Mouse (Mus musculus): ENCODE measurements at regions not wholly inside any gene's neighbourhood (a gene's known extent, or its start where the extent isn't known, plus 50 kb on each side); places are given as distances from the start of the nearest gene placed in this dataset.

DNA sequence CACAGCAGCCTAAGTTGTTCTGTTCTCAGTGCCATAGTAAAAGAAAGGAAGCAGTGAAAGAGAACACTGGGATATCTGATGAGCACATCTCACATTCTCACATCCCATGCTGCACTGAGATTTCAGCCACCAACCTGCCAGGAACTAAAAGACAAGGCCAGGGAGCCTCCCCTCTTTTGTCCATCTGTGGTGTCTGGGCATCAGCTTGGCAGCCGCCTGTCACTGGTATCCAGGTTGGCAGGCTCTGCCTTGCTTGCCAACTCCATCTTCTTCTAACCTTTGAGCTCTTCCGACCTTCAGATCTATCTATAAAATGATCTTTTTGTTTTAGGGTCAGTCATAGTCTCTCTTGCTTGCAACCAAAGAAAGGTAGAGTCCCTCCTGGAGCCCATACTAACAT is 228.5 kb upstream of the Mgmt start:
- ATAC-seq (replicated peaks; ENCODE audit: low FRiP score, low TSS enrichment, poor library complexity, severe bottlenecking): no peak

DNA sequence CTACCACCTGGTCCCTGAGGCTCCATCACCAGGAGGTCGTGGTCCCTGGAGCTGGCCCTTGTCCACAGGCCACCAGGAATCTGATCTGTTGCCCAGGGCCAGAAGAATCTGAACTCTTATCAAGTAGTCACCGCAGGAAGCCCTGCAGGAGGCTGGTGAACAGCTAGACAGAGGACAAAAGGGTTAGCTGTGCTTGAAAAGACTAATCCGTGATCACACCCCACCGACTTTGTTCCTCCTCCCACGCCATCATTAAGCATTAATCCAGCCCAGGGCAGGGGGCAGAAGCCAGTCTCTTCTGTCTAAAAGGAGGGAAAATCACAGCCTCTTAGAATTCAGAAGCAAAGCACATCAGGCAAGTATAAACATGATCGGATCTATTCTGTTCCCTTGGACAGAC is 227.7 kb upstream of the Mgmt start:
- no peak for ATAC-seq (replicated peaks; ENCODE audit: low FRiP score, low TSS enrichment, poor library complexity, severe bottlenecking)

DNA sequence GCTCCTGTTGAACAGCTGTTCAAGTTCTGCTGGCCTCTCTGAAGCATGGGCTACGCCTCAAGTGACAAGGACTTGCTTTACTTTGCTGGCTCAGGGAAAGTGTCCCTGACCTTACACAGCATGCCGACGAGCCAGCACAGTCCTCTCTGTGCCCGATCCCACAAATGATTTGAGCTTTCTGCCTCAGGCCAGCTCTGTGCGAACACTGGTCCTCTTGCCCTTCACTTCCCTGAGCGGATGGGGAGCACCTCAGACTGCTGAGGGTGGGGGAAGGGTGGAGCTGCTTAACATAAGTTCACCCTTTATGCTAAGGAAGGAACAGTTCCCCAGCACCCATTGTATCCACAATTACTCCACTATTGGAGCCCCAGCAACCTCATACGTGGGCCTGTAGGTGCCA is 223.7 kb upstream of the Mgmt start:
- ATAC-seq (replicated peaks; ENCODE audit: low FRiP score, low TSS enrichment, poor library complexity, severe bottlenecking): no peak

DNA sequence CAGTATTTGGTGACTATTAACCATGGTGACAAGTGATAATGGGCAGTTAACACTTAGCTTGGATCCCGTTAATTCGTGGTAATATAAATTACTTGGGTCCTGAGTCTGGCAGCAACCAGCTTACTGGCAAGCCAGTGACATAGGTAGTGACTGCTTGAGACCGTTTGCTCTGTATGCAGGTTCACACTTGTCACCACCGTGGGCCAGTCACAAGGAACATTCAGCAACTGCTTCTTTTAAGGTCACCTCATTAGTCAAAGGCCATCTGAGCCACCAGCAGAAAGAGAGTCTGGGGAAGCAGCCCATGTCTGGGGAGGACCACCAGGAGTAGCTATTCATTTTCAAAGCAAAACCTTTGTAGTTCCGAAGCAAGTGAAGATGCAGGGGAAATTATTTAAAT is 220.3 kb upstream of the Mgmt start:
- no peak for ATAC-seq (replicated peaks; ENCODE audit: low FRiP score, low TSS enrichment, poor library complexity, severe bottlenecking)

DNA sequence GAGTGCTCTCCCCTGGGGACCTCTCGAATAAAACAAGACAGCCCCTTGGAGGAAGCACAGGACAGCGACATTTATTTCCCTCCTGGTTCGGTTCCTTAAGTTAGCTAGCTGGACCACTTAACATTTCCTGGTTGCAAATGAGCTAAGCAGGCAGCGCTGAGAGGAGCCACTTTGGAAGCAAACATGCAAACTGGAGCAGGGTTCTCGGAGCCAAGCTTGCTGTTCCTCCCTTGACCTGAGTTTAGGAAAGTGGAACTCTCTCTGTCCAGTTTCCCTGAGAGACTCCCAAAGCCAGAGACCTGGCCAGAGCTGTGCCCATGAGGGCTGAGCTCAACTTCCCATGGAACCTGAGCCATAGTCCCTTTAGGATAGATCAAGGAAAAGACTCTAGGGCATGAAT is 219.4 kb upstream of the Mgmt start:
- ATAC-seq (replicated peaks; ENCODE audit: low FRiP score, low TSS enrichment, poor library complexity, severe bottlenecking): no peak

DNA sequence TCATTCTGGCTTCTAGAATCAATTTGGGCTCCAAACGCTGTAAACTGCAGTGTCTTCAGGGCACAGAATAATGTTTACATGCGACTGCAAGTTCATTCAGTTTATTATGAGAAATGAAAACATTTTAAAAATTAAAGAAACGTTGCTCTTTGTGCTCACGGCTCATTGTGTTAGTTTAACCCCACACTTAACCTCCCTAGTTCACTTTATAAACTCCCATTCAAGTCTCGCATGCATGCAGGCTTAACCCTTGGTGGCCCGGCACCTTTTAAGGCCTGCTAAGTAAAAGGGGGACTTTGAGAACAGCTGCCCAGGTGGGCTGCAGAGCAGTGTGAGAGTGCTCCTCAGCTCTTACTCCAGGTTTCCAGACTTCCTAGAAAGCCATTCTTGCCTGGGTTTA is 218.3 kb upstream of the Mgmt start:
- ATAC-seq (replicated peaks; ENCODE audit: low FRiP score, low TSS enrichment, poor library complexity, severe bottlenecking): no peak

DNA sequence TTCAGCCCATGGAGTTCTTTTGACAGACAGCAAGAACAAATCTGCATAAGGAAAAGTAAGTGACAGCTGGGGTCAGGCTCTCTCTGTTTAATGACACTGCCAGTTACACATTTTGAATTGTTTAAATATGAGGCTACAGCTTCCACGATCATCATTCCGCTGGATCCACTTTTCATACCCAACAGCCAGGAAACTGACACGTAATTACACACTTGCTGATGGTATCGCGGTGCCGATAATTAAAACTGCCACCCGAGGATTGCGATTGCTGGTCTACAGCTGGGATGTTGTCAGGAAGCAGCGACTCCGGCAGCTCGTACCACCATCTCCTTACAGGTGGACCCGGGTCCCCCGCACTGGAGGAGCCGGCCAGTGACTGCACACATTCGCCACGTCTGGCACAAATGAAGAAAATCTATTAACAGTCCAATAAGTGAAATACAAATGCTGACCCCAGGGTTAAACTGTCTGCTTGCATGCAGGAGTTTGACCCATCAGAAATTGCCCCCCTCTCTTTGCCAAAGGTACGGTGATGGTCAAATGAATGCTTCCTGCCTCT is 217.3 kb upstream of the Mgmt start:
- ATAC-seq (replicated peaks; ENCODE audit: low FRiP score, low TSS enrichment, poor library complexity, severe bottlenecking): no peak

DNA sequence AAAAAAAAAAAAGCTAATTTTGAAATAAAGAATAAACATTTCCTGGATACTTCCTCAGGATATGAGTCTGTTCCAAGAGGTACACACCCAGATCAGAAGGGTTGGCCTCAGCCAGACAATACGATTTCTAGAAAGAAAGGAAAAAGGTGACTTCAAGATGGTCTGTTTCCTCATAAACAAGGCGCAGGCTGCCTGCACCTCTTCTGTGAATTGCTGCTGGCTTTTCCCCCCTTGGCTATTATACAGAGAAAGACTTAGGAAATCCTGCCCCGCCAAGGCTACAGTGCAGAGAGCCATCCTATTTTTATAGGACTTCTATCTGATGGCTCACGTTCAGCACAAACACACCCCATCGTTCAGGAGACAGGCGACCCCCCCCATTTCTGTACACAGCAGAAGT is 204.8 kb upstream of the Mgmt start:
- ATAC-seq (replicated peaks; ENCODE audit: low FRiP score, low TSS enrichment, poor library complexity, severe bottlenecking): no peak

DNA sequence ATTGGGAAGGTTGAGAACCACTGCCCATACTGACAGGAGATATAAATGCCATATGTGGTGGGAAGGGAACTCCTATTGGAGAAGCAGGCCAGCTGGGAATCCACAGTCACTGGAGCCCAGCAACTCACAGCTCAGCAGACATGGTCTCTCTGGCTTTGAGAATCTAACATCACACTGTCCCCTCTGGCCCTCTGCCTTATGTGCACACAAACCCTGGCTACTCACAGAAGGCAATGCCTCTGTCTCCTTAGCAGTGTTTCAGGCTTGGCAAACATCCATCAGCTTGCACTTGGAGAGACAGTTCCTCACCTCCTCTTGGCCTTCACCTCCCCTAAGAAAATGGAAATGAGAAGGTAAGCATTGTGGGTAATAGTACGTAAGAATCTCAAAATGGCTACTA is 188.2 kb upstream of the Mgmt start:
- ATAC-seq (replicated peaks; ENCODE audit: low FRiP score, low TSS enrichment, poor library complexity, severe bottlenecking): no peak

DNA sequence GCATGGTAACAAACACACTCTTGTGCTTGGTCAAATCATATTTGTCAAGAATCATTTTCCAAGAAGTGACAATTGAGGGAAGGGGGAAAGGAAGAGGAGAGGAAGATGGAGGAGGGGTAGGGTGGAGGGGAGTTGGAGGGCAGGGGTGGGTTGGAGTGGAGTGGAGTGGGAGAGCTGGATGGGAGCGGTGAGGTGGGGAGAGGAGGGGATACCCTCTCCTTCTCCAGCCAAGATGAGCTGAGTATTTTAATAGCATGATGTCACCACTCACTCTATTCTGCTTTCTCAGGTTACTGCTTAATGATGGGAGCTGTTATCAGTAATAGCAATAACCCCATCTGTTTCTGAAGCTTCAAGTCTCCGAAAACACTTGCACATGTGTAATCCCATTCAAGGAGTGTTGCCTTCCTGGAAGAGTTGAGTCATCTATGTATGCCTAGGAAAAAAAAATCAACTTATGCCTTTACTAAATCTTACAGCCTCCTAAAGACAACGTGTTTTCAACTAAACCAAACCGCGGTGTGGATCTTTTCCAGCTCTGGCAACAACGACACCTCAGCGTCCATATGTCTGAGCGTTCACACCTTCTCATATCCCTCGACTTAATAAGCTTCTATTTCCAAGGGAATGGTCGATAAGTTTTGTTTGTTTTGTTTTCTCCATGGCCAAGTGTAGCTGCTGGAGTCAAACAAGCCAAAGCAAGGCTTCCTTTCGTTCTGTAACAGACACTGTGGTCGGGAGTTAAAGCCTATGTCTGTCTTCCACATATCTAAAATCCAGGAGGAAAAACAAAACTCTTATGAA is 187.0 kb upstream of the Mgmt start:
- ATAC-seq (replicated peaks; ENCODE audit: low FRiP score, low TSS enrichment, poor library complexity, severe bottlenecking): no peak

DNA sequence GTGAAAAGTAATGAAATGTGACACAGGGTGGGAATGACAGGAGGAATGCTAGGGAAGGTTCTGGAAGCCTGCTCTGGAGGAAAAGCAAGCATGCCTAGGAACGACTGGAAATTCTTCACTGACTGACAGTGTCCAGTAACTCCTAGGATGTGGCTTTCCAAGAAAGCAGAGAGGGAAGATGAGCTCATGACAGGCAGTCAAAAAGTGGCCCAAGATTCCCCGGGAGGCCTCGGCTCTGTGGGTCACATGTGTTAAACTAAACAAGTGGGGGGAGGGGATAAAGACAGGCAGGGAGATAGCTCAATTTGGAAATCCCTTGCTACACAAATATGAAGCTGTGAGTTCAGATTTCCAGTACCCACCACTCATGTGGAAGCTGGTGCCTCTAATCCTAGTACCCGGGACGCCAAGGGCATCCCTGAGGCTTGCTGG is 186.4 kb upstream of the Mgmt start:
- ATAC-seq (replicated peaks; ENCODE audit: low FRiP score, low TSS enrichment, poor library complexity, severe bottlenecking): no peak

DNA sequence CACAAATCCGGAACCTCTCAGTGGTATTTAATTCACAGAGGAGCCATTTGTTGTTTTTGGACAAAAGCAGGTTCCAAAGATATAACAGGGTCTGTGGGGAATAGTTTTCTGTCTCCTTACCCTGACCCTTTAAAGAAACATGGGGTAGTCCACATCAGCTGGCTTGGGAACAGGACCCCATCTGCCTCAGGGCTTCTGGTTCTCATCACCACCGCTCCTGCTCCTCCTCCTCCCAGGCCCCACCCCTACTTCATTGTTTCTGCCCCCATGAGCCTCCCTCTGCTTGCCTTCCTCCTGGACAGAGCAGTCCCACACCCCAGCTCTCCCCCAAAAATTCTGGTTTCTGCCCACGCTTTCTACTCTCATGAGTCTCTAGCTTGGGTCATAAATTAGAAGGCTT is 183.8 kb upstream of the Mgmt start:
- no peak for ATAC-seq (replicated peaks; ENCODE audit: low FRiP score, low TSS enrichment, poor library complexity, severe bottlenecking)

DNA sequence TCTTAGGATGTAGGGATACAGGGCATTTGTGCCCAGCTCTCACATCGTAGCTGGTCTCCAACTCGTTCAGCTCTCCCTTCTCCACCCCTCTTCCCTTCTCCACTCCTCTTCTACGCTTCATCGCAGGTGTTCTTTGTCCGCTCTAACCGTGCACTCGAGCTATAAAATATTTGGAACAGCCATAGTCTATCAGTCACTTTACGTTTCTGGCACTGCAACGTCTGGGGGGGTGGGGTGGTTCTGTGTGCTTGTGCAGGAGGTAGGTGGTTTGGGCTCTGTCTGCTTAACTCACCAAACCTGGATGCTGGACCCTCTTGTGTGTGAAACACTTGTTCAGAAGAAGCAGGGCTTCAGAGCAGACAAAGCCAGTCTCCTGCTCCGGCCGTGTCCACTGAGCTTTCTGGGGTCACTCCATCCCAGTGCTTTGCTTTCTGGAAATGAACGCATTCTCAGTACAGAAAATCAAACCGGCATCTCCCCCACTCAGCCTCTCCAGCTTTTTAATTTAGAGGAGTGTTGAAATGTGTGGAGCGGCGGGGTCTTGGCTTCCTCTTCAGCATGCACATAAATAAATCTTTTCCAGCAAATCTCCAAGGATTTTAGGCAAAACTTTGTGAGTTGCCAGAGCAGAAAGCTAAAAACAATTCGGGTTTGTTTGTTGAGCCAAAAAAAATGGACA is 181.3 kb upstream of the Mgmt start:
- ATAC-seq (replicated peaks; ENCODE audit: low FRiP score, low TSS enrichment, poor library complexity, severe bottlenecking): no peak

DNA sequence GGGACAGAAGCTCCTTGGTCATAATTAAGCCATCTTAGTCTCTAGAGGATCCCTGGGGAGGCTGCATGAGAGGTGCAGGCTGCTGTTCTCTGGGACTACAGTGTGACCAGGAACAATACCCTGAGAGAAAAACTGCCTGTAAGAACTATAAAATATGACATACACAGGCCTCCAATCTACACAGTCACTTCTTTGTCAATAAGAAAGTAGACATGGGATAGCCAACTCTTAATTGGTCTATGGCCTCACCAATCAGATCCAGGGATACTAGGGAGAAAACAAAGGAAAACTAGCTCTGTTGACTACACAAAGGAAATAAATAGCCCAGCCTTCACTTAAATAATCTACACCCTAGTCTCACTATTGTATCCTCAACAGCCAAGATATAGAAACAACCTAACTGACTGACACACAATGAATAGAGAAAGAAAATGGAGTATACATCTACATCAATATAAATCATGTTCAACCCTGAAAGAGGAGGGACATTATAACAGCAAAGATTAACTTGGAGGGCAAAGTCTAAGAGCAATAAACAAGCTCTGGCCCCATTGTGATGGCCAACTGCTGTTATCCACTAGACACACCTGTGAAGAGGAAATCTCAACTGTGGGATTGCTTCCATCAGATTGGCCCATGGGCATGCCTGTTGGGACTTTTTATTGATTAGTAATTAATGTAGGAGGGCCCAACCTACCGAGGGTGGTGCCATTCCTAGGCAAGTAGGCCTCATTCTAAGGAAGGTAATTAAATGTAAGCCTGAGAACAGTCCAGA is 166.6 kb upstream of the Mgmt start:
- no peak for ATAC-seq (replicated peaks; ENCODE audit: low FRiP score, low TSS enrichment, poor library complexity, severe bottlenecking)

DNA sequence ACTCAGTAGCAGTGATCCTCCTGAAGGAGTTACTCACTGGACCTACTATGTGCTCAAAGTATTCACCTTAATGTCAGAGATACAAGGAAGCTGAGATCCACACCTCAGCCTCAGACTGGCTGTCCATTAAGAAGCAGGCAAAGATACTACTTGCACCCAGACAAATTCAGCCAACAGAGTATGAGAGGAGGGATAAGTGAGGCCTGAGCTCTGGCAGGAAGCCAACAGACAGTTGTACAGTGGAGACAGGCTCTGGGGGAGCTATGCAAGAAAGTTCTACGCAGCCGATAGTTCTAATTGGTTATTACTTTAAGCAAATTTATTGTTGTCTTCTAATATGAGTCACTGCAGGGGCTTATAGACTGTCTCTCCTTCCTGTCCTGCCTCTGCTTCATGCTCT is 152.2 kb upstream of the Mgmt start:
- no peak for ATAC-seq (replicated peaks; ENCODE audit: low FRiP score, low TSS enrichment, poor library complexity, severe bottlenecking)

DNA sequence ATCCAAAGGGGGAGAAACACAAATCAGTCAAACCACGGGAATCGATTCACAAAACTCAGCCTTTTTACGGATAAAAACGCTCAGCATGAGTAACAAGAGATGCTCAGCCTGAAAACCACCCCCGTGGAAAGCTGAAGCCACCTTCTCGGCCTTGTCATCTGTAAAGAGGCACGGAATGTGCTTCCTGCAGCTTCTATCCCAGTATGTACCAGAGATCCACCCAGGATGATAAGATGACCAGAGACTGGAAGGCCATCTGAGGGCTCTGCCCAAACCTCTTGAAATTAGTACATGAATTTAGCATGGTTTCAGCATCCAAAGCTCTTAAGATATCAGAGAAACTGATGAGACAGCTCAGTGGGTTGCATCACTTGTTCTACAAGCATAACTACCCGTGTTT is 149.0 kb upstream of the Mgmt start:
- no peak for ATAC-seq (replicated peaks; ENCODE audit: low FRiP score, low TSS enrichment, poor library complexity, severe bottlenecking)

DNA sequence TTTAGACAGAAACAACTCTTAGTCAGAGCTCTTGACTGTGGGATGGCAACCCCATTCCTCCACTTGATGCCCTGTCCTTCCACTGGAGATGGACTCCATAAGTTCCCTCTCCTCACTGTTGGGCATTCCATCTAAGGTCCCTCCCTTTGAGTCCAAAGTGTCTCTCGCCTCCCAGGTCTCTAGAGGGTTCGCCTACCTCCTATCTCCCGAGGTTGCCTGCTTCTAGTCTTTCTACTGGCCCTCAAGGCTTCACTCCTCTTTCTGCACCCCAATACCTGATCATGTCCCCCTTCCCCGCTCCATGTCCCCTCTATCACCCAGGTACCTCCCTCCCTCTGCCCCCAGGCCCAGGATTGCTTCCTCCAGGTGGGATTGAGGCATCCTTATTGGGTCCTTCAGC is 142.9 kb upstream of the Mgmt start:
- ATAC-seq (replicated peaks; ENCODE audit: low FRiP score, low TSS enrichment, poor library complexity, severe bottlenecking): no peak

DNA sequence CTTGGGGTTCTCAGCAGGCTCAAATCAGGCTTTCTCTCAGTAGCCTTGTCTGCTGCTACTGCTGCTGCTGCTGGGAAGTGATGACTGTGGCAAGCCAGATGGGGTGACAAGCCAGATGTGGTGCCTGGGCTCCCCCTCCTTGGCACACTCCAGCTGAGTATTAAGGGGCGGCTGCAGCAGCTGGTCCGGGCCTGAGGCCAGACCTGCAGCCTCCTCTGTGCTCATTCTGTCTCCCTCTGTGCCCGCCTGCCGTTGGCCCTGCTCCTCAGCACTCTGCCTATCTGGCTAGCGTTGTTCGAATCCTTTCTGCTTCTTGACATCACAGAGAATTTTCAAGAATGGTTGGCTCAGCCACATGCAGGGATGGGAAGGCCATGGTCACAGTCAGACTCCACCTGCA is 139.6 kb upstream of the Mgmt start:
- no peak for ATAC-seq (replicated peaks; ENCODE audit: low FRiP score, low TSS enrichment, poor library complexity, severe bottlenecking)

DNA sequence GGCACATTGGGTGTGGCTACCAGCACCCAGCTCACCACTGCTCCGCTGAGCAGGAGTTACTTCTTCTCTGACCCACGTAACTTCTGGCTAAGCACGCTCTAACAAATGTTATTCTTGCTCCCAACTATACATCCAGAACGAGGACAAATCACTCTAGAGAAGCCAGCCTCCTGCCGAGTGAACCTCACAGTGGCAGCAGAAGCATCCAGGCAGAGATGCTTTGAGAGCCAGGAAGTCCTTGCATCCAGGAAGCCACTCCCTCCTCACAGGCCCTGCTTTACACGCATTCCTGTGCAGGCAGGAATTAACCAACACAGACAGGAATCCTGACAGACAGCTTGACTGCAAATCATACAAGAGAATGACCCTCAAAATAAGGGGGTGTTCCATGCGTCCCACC is 129.4 kb upstream of the Mgmt start:
- no peak for ATAC-seq (replicated peaks; ENCODE audit: low FRiP score, low TSS enrichment, poor library complexity, severe bottlenecking)

DNA sequence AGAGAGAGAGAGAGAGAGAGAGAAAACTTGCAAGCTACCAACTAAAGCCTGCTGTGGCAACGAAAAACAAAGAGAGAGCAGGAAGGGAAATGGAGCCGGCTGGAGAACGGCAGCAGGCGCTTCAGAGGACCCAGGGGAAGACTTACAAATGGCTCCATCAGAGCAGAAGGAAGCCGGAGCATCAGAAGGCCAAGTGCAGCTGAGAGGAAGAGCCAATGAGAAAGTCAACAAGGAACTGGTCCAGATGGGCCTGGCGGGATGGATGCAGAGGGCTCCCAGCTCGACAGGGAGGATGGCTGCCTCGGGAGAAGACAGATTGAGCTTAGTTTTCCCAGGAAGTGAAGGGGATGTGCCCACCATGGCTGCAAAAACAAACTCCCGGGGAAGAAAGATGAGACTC is 127.2 kb upstream of the Mgmt start:
- no peak for ATAC-seq (replicated peaks; ENCODE audit: low FRiP score, low TSS enrichment, poor library complexity, severe bottlenecking)

All from megakaryocyte-erythroid progenitor cell, adult 5-6 weeks (primary cell).